Mouse (Mus musculus) heart, postnatal 0 days (tissue): ENCODE data around the gene Dnm3.

Experiments
- CTCF ChIP-seq: IDR thresholded peaks from 2 replicates; pipeline ENCODE4 v1.5.1; 2016; ENCODE audit warnings: antibody characterized with exemption, control low read depth, low read depth
- EP300 ChIP-seq: IDR thresholded peaks from 2 replicates; pipeline ENCODE4 v1.6.1; 2016; ENCODE audit warnings: antibody characterized with exemption, low read depth

DNA sequence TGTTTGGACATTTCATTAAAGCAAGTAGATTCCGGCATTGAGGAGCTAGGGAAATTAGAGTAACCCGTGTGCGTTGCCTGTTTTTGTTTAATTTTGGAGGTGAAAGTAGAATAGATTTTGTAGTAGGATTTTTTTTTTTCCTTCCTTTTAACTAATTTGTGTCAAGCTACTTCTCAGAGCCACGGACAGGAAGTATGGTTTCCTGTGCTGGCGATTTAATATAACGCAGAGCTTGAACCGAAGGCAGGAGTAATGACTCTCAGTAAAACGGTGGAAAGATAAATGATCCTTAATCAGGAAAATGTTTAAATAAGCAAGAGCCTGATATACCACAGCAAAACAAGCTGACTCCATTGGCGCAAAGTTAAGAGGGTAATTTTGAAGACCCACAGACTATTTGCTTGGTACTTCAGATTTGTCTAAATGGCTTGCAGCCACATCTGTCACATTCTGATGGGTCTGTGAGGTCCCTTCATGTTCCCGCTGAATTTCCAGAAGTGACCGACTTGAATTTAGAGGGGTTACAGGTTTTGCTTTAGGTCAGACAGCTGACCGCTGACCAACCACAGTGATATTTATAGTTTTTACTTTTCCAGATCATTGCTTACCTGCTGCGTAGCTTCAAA is 459.7 kb downstream of the Dnm3 start:
- TF ChIP-seq CTCF = no peak
- TF ChIP-seq EP300 = no peak
